Mouse (Mus musculus): Measurements from ENCODE around the gene Top1. TPM values are rescaled to one million over a fixed set of nuclear protein-coding genes. Genes with fewer than 3 reads are reported as not detected.
"Not testable (repeated sequence)": the region's sequence is repeated elsewhere in the genome, so short reads cannot be mapped to it uniquely, and the experiment has no call there.

The Top1 gene
- polyA plus RNA-seq, 1 experiment: 36.0 TPM

GRCm38 (mm10) chr2:160629528-160629830 lies 16.2 kb upstream of the Top1 start:
- DNase-seq (ENCODE audit: extremely low spot score in 1 of 2, low spot score in 1 of 2): no peak

- no peak for DNase-seq (ENCODE audit: extremely low spot score in 1 of 2, low spot score in 1 of 2)
Observed at GRCm38 (mm10) chr2:160630872-160631597, 14.7 kb upstream of the Top1 start.

GRCm38 (mm10) chr2:160639911-160640717 lies 5.6 kb upstream of the Top1 start:
- DNase-seq (ENCODE audit: extremely low spot score in 1 of 2, low spot score in 1 of 2): no peak

- DNase-seq (ENCODE audit: extremely low spot score in 1 of 2, low spot score in 1 of 2): no peak
Observed at GRCm38 (mm10) chr2:160641176-160641575, 4.5 kb upstream of the Top1 start.

GRCm38 (mm10) chr2:160646144-160646844 lies 606 bp downstream of the Top1 start:
- DNase-seq (ENCODE audit: extremely low spot score in 1 of 2, low spot score in 1 of 2): peak in 1 of 2 experiments; percentile 31

- no peak for DNase-seq (ENCODE audit: extremely low spot score in 1 of 2, low spot score in 1 of 2)
Observed at GRCm38 (mm10) chr2:160646845-160647178, 1.1 kb downstream of the Top1 start.

- DNase-seq (ENCODE audit: extremely low spot score in 1 of 2, low spot score in 1 of 2): no peak
Observed at GRCm38 (mm10) chr2:160648097-160648496, 2.4 kb downstream of the Top1 start.

- DNase-seq (ENCODE audit: extremely low spot score in 1 of 2, low spot score in 1 of 2): no peak
Observed at GRCm38 (mm10) chr2:160649072-160649471, 3.4 kb downstream of the Top1 start.

GRCm38 (mm10) chr2:160651165-160651564 lies 5.5 kb downstream of the Top1 start:
- DNase-seq (ENCODE audit: extremely low spot score in 1 of 2, low spot score in 1 of 2): no peak

- DNase-seq (ENCODE audit: extremely low spot score in 1 of 2, low spot score in 1 of 2): no peak
Observed at GRCm38 (mm10) chr2:160653218-160653617, 7.5 kb downstream of the Top1 start.

- no peak for DNase-seq (ENCODE audit: extremely low spot score in 1 of 2, low spot score in 1 of 2)
Observed at GRCm38 (mm10) chr2:160655561-160655960, 9.9 kb downstream of the Top1 start.

GRCm38 (mm10) chr2:160656234-160656633 lies 10.5 kb downstream of the Top1 start:
- DNase-seq (ENCODE audit: extremely low spot score in 1 of 2, low spot score in 1 of 2): no peak

GRCm38 (mm10) chr2:160657801-160658442 lies 12.2 kb downstream of the Top1 start:
- no peak for DNase-seq (ENCODE audit: extremely low spot score in 1 of 2, low spot score in 1 of 2)

- no peak for DNase-seq (ENCODE audit: extremely low spot score in 1 of 2, low spot score in 1 of 2)
Observed at GRCm38 (mm10) chr2:160658811-160659210, 13.1 kb downstream of the Top1 start.

- DNase-seq (ENCODE audit: extremely low spot score in 1 of 2, low spot score in 1 of 2): no peak
Observed at GRCm38 (mm10) chr2:160664421-160664820, 18.7 kb downstream of the Top1 start.

- not testable (repeated sequence) for DNase-seq (ENCODE audit: extremely low spot score in 1 of 2, low spot score in 1 of 2)
Observed at GRCm38 (mm10) chr2:160664986-160665385, 19.3 kb downstream of the Top1 start.

- no peak for DNase-seq (ENCODE audit: extremely low spot score in 1 of 2, low spot score in 1 of 2)
Observed at GRCm38 (mm10) chr2:160667259-160667658, 21.6 kb downstream of the Top1 start.

- no peak for DNase-seq (ENCODE audit: extremely low spot score in 1 of 2, low spot score in 1 of 2)
Observed at GRCm38 (mm10) chr2:160700271-160700670, 54.6 kb downstream of the Top1 start.

GRCm38 (mm10) chr2:160701603-160702002 lies 55.9 kb downstream of the Top1 start:
- no peak for DNase-seq (ENCODE audit: extremely low spot score in 1 of 2, low spot score in 1 of 2)

GRCm38 (mm10) chr2:160702824-160703223 lies 57.1 kb downstream of the Top1 start:
- no peak for DNase-seq (ENCODE audit: extremely low spot score in 1 of 2, low spot score in 1 of 2)

GRCm38 (mm10) chr2:160707673-160708072 lies 62.0 kb downstream of the Top1 start:
- no peak for DNase-seq (ENCODE audit: extremely low spot score in 1 of 2, low spot score in 1 of 2)

All from frontal cortex, adult 2 months (tissue).